In the genomic region with DNA sequence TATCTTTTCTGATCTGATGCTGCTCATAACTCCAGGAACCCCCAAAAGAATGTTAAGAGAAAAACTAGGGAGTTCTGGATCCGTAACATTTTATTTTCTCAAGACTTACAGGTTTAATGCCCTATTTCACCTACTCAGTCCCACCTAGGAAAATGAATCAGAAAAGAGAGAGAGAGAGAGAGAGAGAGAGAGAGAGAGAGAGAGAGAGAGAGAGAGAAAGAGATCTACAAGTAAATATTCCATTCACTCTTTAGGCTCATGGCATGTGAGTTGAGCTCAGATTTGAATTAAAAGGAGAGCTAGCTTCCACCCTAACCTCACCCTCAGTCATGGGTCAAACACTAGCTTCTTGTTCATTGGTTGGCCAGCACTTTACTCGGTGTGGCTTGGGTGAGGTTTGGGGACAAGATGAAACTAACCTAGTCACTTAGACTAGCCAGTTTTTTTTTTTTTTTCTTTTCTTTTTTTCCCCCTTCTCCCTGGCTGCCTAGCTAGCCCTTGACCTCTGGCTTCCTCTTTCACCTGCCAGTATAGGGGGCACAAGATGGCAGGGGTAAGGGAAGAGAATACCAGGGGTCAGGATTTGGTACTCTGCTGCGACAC, we compare ENCODE assay signal across 8 mouse cellular contexts. TPM values are rescaled to one million over a fixed set of nuclear protein-coding genes. Genes with fewer than 3 reads are reported as not detected.
DNase-seq lines count a peak whose midpoint lies in the region; ATAC-seq and TF ChIP-seq lines count a peak whose summit lies in the region.

No protein-coding gene starts in this region.

- H3K27me3 ChIP-seq in E14TG2a.4 (ENCODE audit: insufficient read depth, low read length) = peaks cover 6% of the 10 kb centered on the region; the same call in 1 of the 2 replicates
- 0 out of 2 replicates have a peak, but pooled peaks cover 4% of the 10 kb centered on the region for H3K27me3 ChIP-seq in heart, embryonic 12.5 days (replicated peaks)
- no peaks in the 10 kb centered on the region for H3K27me3 ChIP-seq in liver, embryonic 12.5 days (replicated peaks)

- peaks cover 32% of the 10 kb centered on the region for H3K36me3 ChIP-seq in E14TG2a.4 (ENCODE audit: insufficient read depth, low read length)
- peaks cover 33% of the 10 kb centered on the region for H3K36me3 ChIP-seq in heart, embryonic 12.5 days
- peaks cover 79% of the 10 kb centered on the region for H3K36me3 ChIP-seq in liver, embryonic 12.5 days

- H3K4me2 ChIP-seq in heart, embryonic 12.5 days = peak overlapping the region; percentile 84
- peak overlapping the region; percentile 99 for H3K4me2 ChIP-seq in liver, embryonic 12.5 days

- DNase-seq in A20 (ENCODE audit: low read depth, low spot score) = peak; percentile 53
- no peak for DNase-seq in frontal cortex, postnatal 36 days (ENCODE audit: low spot score in 2 of 2)
- DNase-seq in left cerebral cortex, postnatal 25 days (ENCODE audit: low spot score in 2 of 2) = no peak

- peak overlapping the region; percentile 86 for H3K9ac ChIP-seq in heart, embryonic 12.5 days
- H3K9ac ChIP-seq in liver, embryonic 12.5 days = peak overlapping the region; percentile 99

- H3K4me3 ChIP-seq in E14TG2a.4 (replicated peaks; ENCODE audit: low read length) = peak overlapping the region; percentile 95
- peak overlapping the region; percentile 89 for H3K4me3 ChIP-seq in heart, embryonic 12.5 days
- H3K4me3 ChIP-seq in liver, embryonic 12.5 days = peak overlapping the region; percentile 98

- H3K9me3 ChIP-seq in E14TG2a.4 (ENCODE audit: low read length) = no peaks in the 10 kb centered on the region
- H3K9me3 ChIP-seq in heart, embryonic 12.5 days (replicated peaks) = no peaks in the 10 kb centered on the region
- no peaks in the 10 kb centered on the region for H3K9me3 ChIP-seq in liver, embryonic 12.5 days (replicated peaks)

- intact Hi-C loops in left cerebral cortex, postnatal 25 days (cut with DNase I) = loop anchor here (5.0 kb wide), 1 partner anchor 44 kb away; a partner anchor contains a TSS

- WGBS in heart, embryonic 12.5 days = 42% methylated on average over 3 of the region's 3 CpGs
- WGBS in liver, embryonic 12.5 days (ENCODE audit: insufficient replicate concordance) = 25% methylated on average over 3 of the region's 3 CpGs

- peak overlapping the region; percentile 85 for H3K27ac ChIP-seq in heart, embryonic 12.5 days (ENCODE audit: poor library complexity, severe bottlenecking)
- peak overlapping the region; percentile 100 for H3K27ac ChIP-seq in liver, embryonic 12.5 days

- H3K4me1 ChIP-seq in E14TG2a.4 (replicated peaks; ENCODE audit: low read depth, low read length) = peaks cover 40% of the 10 kb centered on the region
- peaks cover 47% of the 10 kb centered on the region for H3K4me1 ChIP-seq in heart, embryonic 12.5 days (replicated peaks)
- H3K4me1 ChIP-seq in liver, embryonic 12.5 days = peaks cover 61% of the 10 kb centered on the region

- ATAC-seq in heart, embryonic 12.5 days (ENCODE audit: insufficient number of reproducible peaks, low FRiP score) = no peak
- ATAC-seq in liver, embryonic 12.5 days = no peak
- no peak for ATAC-seq in megakaryocyte-erythroid progenitor cell, adult 5-6 weeks (replicated peaks; ENCODE audit: low FRiP score, low TSS enrichment, poor library complexity, severe bottlenecking)
- ATAC-seq in activated CD4-positive, CD25-positive, alpha-beta regulatory T cell, adult 4 months = no peak

- TF ChIP-seq CTCF in E14TG2a.4 (conservative IDR thresholded peaks at IDR 0.05; ENCODE audit: low read length) = no peak

RNA-seq across cellular contexts. Expression of a gene that starts 0.8 kb away (rescaled TPM):
- polyA plus RNA-seq in heart, embryonic 12.5 days (2016; fragmentation: Nextera tagmentation; extraction: Ambion mirVana) = 25.2 and 26.8 TPM in 2 replicates
- 213 and 219 TPM in 2 replicates for polyA plus RNA-seq in liver, embryonic 12.5 days (2016; fragmentation: Nextera tagmentation; extraction: Ambion mirVana)
- total RNA-seq in left cerebral cortex, postnatal 25 days (2021) = 1 to 10 TPM; 8.8 to 10.0 TPM
- total RNA-seq in megakaryocyte-erythroid progenitor cell, adult 5-6 weeks (2014; fragmentation: Nextera tagmentation) = 48.3 and 77.1 TPM in 2 replicates
- total RNA-seq in megakaryocyte-erythroid progenitor cell, adult 5-6 weeks (2017) = 22.0 and 43.6 TPM in 2 replicates
- 1 to 10 TPM; 9.0 to 9.1 TPM for polyA plus RNA-seq in activated CD4-positive, CD25-positive, alpha-beta regulatory T cell, adult 4 months (2017; shearing (Covaris generic))

RNA-seq across cellular contexts. Expression of a gene that starts 8.7 kb away (rescaled TPM):
- 12.9 and 17.3 TPM in 2 replicates for polyA plus RNA-seq in heart, embryonic 12.5 days (2016; fragmentation: Nextera tagmentation; extraction: Ambion mirVana)
- 18.6 and 20.6 TPM in 2 replicates for polyA plus RNA-seq in liver, embryonic 12.5 days (2016; fragmentation: Nextera tagmentation; extraction: Ambion mirVana)
- total RNA-seq in left cerebral cortex, postnatal 25 days (2021) = 10 to 100 TPM; 11.9 to 22.5 TPM
- 15.6 and 20.8 TPM in 2 replicates for total RNA-seq in megakaryocyte-erythroid progenitor cell, adult 5-6 weeks (2014; fragmentation: Nextera tagmentation)
- total RNA-seq in megakaryocyte-erythroid progenitor cell, adult 5-6 weeks (2017) = 7.3 and 10.7 TPM in 2 replicates
- polyA plus RNA-seq in activated CD4-positive, CD25-positive, alpha-beta regulatory T cell, adult 4 months (2017; shearing (Covaris generic)) = 1 to 10 TPM; 7.5 to 7.6 TPM

RNA-seq across cellular contexts. Expression of a gene that starts 42.6 kb away (rescaled TPM):
- 55.5 and 57.4 TPM in 2 replicates for polyA plus RNA-seq in heart, embryonic 12.5 days (2016; fragmentation: Nextera tagmentation; extraction: Ambion mirVana)
- 75.5 and 76.8 TPM in 2 replicates for polyA plus RNA-seq in liver, embryonic 12.5 days (2016; fragmentation: Nextera tagmentation; extraction: Ambion mirVana)
- total RNA-seq in left cerebral cortex, postnatal 25 days (2021) = 10 to 100 TPM; 84.8 to 87.4 TPM
- total RNA-seq in megakaryocyte-erythroid progenitor cell, adult 5-6 weeks (2014; fragmentation: Nextera tagmentation) = 91.1 and 108 TPM in 2 replicates
- total RNA-seq in megakaryocyte-erythroid progenitor cell, adult 5-6 weeks (2017) = 155 and 184 TPM in 2 replicates
- 100 to 1,000 TPM in 1 of 2 experiments, 10 to 100 TPM in 1; 84.9 to 107 TPM for polyA plus RNA-seq in activated CD4-positive, CD25-positive, alpha-beta regulatory T cell, adult 4 months (2017; shearing (Covaris generic))

RNA-seq across cellular contexts. Expression of a gene that starts 51.9 kb away (rescaled TPM):
- 7.9 and 8.3 TPM in 2 replicates for polyA plus RNA-seq in heart, embryonic 12.5 days (2016; fragmentation: Nextera tagmentation; extraction: Ambion mirVana)
- polyA plus RNA-seq in liver, embryonic 12.5 days (2016; fragmentation: Nextera tagmentation; extraction: Ambion mirVana) = 7.6 TPM in 2 replicates
- 10 to 100 TPM; 11.8 to 13.8 TPM for total RNA-seq in left cerebral cortex, postnatal 25 days (2021)
- total RNA-seq in megakaryocyte-erythroid progenitor cell, adult 5-6 weeks (2014; fragmentation: Nextera tagmentation) = 15.2 and 24.5 TPM in 2 replicates
- 3.5 and 10.3 TPM in 2 replicates for total RNA-seq in megakaryocyte-erythroid progenitor cell, adult 5-6 weeks (2017)
- polyA plus RNA-seq in activated CD4-positive, CD25-positive, alpha-beta regulatory T cell, adult 4 months (2017; shearing (Covaris generic)) = 1 to 10 TPM; 2.3 to 3.2 TPM

RNA-seq across cellular contexts. Expression of a gene that starts 52.1 kb away (rescaled TPM):
- 2.9 and 3.4 TPM in 2 replicates for polyA plus RNA-seq in heart, embryonic 12.5 days (2016; fragmentation: Nextera tagmentation; extraction: Ambion mirVana)
- 2.6 and 3.2 TPM in 2 replicates for polyA plus RNA-seq in liver, embryonic 12.5 days (2016; fragmentation: Nextera tagmentation; extraction: Ambion mirVana)
- 1 to 10 TPM; 7.7 to 8.3 TPM for total RNA-seq in left cerebral cortex, postnatal 25 days (2021)
- 10.2 and 11.1 TPM in 2 replicates for total RNA-seq in megakaryocyte-erythroid progenitor cell, adult 5-6 weeks (2014; fragmentation: Nextera tagmentation)
- 12.3 and 14.5 TPM in 2 replicates for total RNA-seq in megakaryocyte-erythroid progenitor cell, adult 5-6 weeks (2017)
- 1 to 10 TPM; 1.5 to 3.2 TPM for polyA plus RNA-seq in activated CD4-positive, CD25-positive, alpha-beta regulatory T cell, adult 4 months (2017; shearing (Covaris generic))
